Mouse (Mus musculus): ENCODE results near the gene Myh9.
"Not testable (repeated sequence)": the region's sequence is repeated elsewhere in the genome, so short reads cannot be mapped to it uniquely, and the experiment has no call there.

The Myh9 gene

DNA sequence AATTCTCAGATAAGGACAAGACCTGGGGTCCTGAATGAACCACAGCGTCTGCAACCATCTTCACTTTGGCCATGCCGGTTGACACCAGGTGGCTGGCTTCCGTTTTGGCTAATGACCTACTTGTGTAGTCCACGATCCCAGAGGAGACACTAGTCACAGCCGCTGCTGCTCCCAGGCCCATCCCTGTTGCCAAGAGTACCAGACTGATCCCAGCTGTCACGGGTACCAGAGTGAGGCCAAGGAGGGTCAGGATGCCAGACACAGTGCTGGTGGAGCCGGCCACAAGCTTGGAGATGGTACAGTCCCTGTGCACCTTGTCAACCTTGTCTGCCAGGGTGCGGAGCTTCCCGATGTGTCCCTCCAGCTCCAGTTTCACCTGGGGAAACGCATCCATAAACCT, 92.3 kb downstream of the Myh9 start:
- DNase-seq = no peak

DNA sequence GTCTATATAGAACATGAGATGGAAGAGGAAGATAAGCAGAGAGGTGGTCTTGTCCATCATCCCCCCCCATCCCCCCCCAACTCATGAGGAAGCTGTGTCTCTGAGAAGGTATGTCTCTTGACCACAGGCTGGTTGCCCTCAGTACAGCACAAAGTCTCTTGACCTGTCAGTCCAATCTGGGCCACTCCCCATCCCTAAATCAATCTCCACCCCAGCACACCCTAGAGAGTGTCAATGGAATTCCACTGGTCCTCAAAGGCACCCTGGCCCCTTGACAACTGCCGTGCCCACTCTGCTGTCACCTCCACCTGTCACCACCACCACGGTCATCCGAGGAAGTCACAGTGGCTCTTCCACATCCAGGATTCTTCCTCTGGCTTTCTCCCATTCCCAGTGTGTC, 93.6 kb downstream of the Myh9 start:
- DNase-seq = no peak

GRCm38 (mm10) chr15:77746326-77746725, 95.6 kb downstream of the Myh9 start:
- DNase-seq = no peak

- DNase-seq = no peak
Measured at GRCm38 (mm10) chr15:77745081-77745480, 96.9 kb downstream of the Myh9 start.

DNA sequence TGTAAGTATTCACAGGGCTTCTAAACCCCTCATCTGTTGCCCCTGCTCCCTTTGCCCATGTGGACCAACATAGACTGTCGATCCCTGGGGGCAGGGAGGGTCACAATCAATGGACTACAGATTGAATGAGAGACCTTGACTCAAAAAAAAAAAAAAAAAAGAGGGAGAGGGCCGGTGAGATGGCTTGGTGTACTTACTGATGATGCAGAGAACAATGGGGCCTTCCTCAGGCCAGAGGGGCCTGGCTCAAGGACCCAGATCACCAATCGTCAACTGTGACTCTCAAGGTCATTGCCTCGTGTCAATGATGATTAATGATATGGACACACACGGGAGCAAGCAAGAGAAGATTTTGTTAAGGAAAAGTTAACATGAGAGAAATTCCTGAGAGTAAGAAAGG, 97.3 kb downstream of the Myh9 start:
- DNase-seq = no peak

- DNase-seq = not testable (repeated sequence)
Measured at GRCm38 (mm10) chr15:77741556-77741955, 100.4 kb downstream of the Myh9 start.

- no peak for DNase-seq
Measured at GRCm38 (mm10) chr15:77740511-77741297, 101.3 kb downstream of the Myh9 start.

GRCm38 (mm10) chr15:77733903-77734302, 108.1 kb downstream of the Myh9 start:
- DNase-seq = not testable (repeated sequence)

GRCm38 (mm10) chr15:77733380-77733779, 108.6 kb downstream of the Myh9 start:
- DNase-seq = peak; percentile 53 to 61

GRCm38 (mm10) chr15:77732851-77733250, 109.1 kb downstream of the Myh9 start:
- not testable (repeated sequence) for DNase-seq

DNA sequence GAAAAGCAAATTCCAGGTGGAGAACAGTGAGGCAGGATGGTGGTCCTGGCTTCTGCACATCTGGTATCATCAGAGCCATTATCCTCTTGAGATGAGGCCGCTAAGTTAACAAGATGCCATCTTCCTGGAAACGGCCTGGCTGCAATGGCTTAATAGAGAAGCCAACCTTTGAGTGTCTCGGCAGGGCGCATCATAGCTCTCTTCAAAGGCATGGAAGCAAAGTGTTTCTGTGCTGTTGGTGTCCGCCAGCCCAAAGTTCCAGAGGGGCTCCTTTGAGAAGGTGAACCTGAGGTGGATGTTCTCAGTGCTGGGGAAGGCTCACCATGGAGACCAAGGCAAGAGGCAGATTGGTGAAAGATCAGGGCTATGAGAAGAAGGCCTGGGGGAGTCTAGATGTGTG, 110.4 kb downstream of the Myh9 start:
- DNase-seq = no peak

- DNase-seq = not testable (repeated sequence)
Measured at GRCm38 (mm10) chr15:77728739-77729138, 113.2 kb downstream of the Myh9 start, which contains the start of gene Apol9b. Apol9b (plus strand) TSS chr15:77729039.

- not testable (repeated sequence) for DNase-seq
Measured at GRCm38 (mm10) chr15:77727745-77728144, 114.2 kb downstream of the Myh9 start.

GRCm38 (mm10) chr15:77727139-77727538, 114.8 kb downstream of the Myh9 start:
- DNase-seq = not testable (repeated sequence)

GRCm38 (mm10) chr15:77725393-77726020, 116.5 kb downstream of the Myh9 start:
- not testable (repeated sequence) for DNase-seq

- DNase-seq = not testable (repeated sequence)
Measured at GRCm38 (mm10) chr15:77724208-77724911, 117.6 kb downstream of the Myh9 start.

DNA sequence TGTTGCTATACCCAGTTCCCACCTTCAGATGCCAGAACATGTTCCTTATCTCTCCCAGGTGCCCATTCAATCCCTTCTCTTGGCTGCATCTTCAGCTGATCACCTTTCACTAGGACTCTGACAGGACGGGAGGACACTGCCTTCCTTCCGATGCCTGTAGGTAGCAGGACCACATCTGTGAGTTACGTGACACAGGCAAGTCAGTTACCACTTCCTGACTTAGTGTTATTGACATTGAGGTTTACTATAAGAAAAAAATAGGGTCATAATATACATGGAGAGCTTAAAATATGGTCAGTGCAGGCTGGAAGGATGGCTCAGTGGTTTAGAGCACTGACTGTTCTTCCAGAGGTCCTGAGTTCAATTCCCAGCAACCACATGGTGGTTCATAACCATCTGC, 120.5 kb downstream of the Myh9 start:
- not testable (repeated sequence) for DNase-seq

DNA sequence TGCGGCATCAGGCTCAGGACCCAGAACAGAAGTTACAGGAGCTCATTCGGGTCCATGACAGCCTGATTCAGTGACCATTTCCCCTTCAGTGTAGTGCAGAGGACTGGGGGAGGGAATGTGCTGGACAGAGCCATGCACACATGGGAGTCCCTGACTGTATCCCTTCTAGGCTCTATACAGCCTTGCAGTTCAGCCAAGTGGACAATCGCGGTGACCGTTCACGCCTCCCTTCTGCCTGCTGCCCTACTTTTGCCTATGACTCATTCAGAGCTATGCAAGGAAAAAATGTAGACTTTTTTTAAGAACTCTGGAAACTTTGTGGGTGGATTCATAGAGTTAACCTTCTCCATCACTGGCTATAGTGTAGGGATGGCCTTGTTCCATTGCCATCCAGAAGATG, 123.7 kb downstream of the Myh9 start:
- DNase-seq = not testable (repeated sequence)
